Mouse (Mus musculus) heart, embryonic 16.5 days (tissue): Measurements from ENCODE around the gene Batf. TPM values are rescaled to one million over a fixed set of nuclear protein-coding genes. Genes with fewer than 3 reads are reported as not detected.
"Not testable (repeated sequence)": the region's sequence is repeated elsewhere in the genome, so short reads cannot be mapped to it uniquely, and the experiment has no call there.

ENCODE experiments used
- ATAC-seq: fragments of 200-750 bp; cut with Nextera tagmentation; replicated peaks from 2 replicates; pipeline ENCODE4 v1.8.0; 2017; ENCODE audit warnings: moderate number of reproducible peaks; ENCODE audit not compliant: insufficient read depth, low FRiP score; ENCODE audit errors: extremely low read depth
- H3K27ac ChIP-seq: fragments of 300-500 bp; sonication (generic); 2 replicates; pipeline ENCODE4 v1.5.1; 2014; ENCODE audit warnings: mild to moderate bottlenecking, low read length, control low read depth, moderate library complexity
- H3K27me3 ChIP-seq: fragments of 300-500 bp; sonication (generic); 2 replicates; pipeline ENCODE4 v1.6.1; 2014; ENCODE audit warnings: low read length, mixed read lengths; ENCODE audit not compliant: control insufficient read depth, insufficient read depth
- H3K36me3 ChIP-seq: fragments of 300-500 bp; sonication (generic); 2 replicates; pipeline ENCODE4 v1.6.1; 2014; ENCODE audit not compliant: control insufficient read depth, insufficient read depth
- H3K4me1 ChIP-seq: fragments of 300-500 bp; sonication (generic); 2 replicates; pipeline ENCODE4 v1.6.1; 2014; ENCODE audit warnings: low read length, mixed read lengths; ENCODE audit not compliant: control insufficient read depth, insufficient read depth
- H3K4me2 ChIP-seq: fragments of 300-500 bp; sonication (generic); 2 replicates; pipeline ENCODE4 v1.6.1; 2014; ENCODE audit warnings: low read depth, mild to moderate bottlenecking, control low read depth, low read length
- H3K4me3 ChIP-seq: fragments of 300-500 bp; sonication (generic); 2 replicates; pipeline ENCODE4 v1.5.1; 2014; ENCODE audit warnings: mild to moderate bottlenecking, control low read depth, low read length
- H3K9ac ChIP-seq: fragments of 300-500 bp; sonication (generic); 2 replicates; pipeline ENCODE4 v1.6.1; 2014; ENCODE audit warnings: low read length, control low read depth
- H3K9me3 ChIP-seq: fragments of 300-500 bp; sonication (generic); replicated peaks from 2 replicates; pipeline ENCODE4 v1.6.1; 2016; ENCODE audit warnings: low read length; ENCODE audit not compliant: control insufficient read depth
- WGBS: fragments of 180-500 bp; shearing (Covaris S2); extraction: QIAGEN DNeasy Blood & Tissue Kit; methylation state at CpG from one replicate; pipeline ENCODE4 v1.1.7; 2014; 5-methylcytosine and 5-hydroxymethylcytosine counted together
- polyA plus RNA-seq: library from polyadenylated mRNA; unstranded; fragments of >200 nt; fragmentation: Nextera tagmentation; extraction: Ambion mirVana; gene quantifications from 2 replicates; pipeline ENCODE4 v1.2.1, GENCODE M21; 2015

The Batf gene
- polyA plus RNA-seq, 1 experiment from 2014 or later: 6.8 TPM

GRCm38 (mm10) chr12:85647346-85647745, 39.1 kb upstream of the Batf start:
- no peaks in the 10 kb centered on the region for H3K36me3 ChIP-seq
- no peaks in the 10 kb centered on the region for H3K27me3 ChIP-seq
- no peak overlapping the region for H3K9ac ChIP-seq
- peaks cover 5% of the 10 kb centered on the region; the same call in 1 of the 2 replicates for H3K4me1 ChIP-seq
- 0 out of 2 replicates have a peak overlapping the region, but pooled peaks have one; percentile 10 for H3K4me2 ChIP-seq
- ATAC-seq: no peak; the same call in 1 of the 2 replicates
- 28% methylated on average over 10 of the region's 10 CpGs for whole genome bisulfite sequencing
- H3K27ac ChIP-seq: no peak overlapping the region
- H3K9me3 ChIP-seq: peaks cover 6% of the 10 kb centered on the region
- H3K4me3 ChIP-seq: no peak overlapping the region

- ATAC-seq: no peak
- peaks cover 6% of the 10 kb centered on the region for H3K9me3 ChIP-seq
- WGBS: 73% methylated on average over 1 of the region's 1 CpGs
- H3K4me1 ChIP-seq: peaks cover 5% of the 10 kb centered on the region; the same call in 1 of the 2 replicates
- H3K27me3 ChIP-seq: no peaks in the 10 kb centered on the region
- H3K36me3 ChIP-seq: no peaks in the 10 kb centered on the region
- no peak overlapping the region for H3K4me3 ChIP-seq
- no peak overlapping the region for H3K4me2 ChIP-seq
- H3K27ac ChIP-seq: no peak overlapping the region
- H3K9ac ChIP-seq: no peak overlapping the region
Observed at GRCm38 (mm10) chr12:85647955-85648354, 38.5 kb upstream of the Batf start.

- peak; percentile 66 for ATAC-seq
- H3K27ac ChIP-seq: no peak overlapping the region
- H3K9me3 ChIP-seq: no peaks in the 10 kb centered on the region
- no peak overlapping the region for H3K9ac ChIP-seq
- H3K4me2 ChIP-seq: no peak overlapping the region
- no peak overlapping the region for H3K4me3 ChIP-seq
- H3K36me3 ChIP-seq: no peaks in the 10 kb centered on the region
- H3K4me1 ChIP-seq: peaks cover 5% of the 10 kb centered on the region
- H3K27me3 ChIP-seq: no peaks in the 10 kb centered on the region
- WGBS: 15% methylated on average over 2 of the region's 2 CpGs
Observed at GRCm38 (mm10) chr12:85659319-85659718, 27.1 kb upstream of the Batf start.

DNA sequence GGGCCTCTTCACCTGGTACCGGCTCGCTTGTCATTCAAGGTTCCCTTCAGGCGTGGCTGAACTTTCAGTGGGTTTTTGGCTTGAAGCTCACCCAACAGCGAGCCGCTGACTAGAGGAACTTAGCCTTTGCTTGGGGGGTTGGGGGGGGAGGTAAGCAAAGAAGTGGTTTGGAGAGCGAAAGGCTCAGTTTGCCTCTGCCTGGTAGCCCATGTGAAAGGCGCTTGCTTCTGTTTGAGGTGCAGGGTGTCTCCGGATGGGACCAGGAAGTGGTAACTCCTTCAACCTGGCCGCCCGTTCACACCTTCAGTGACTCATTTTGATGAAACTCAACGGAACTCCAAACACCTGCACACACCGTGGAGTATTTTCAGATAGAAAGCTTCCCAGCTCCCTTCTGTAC, 25.6 kb upstream of the Batf start:
- H3K36me3 ChIP-seq: no peaks in the 10 kb centered on the region
- H3K9ac ChIP-seq: no peak overlapping the region
- no peaks in the 10 kb centered on the region for H3K9me3 ChIP-seq
- peaks cover 5% of the 10 kb centered on the region for H3K4me1 ChIP-seq
- H3K4me3 ChIP-seq: no peak overlapping the region
- no peak overlapping the region for H3K4me2 ChIP-seq
- peak; percentile 35 for ATAC-seq
- no peaks in the 10 kb centered on the region for H3K27me3 ChIP-seq
- H3K27ac ChIP-seq: no peak overlapping the region; the same call in 1 of the 2 replicates
- 78% methylated on average over 12 of the region's 12 CpGs for WGBS

DNA sequence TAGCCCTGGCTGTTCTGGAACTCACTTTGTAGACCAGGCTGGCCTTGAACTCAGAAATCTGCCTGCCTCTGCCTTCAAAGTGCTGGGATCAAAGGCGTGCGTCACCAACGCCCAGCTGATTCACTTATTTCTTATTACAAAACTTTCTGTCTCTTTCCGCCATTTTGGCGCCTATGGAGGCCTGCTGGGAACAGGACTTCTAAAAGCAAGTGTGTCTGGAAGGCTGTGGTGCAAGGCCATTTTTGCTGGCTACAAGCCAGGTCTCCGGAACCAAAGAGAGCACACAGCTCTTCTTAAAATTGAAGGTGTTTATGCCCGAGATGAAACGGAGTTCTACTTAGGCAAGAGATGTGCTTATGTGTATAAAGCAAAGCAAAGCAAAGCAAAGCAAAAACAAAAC, 24.2 kb upstream of the Batf start:
- not testable (repeated sequence) for H3K9me3 ChIP-seq, H3K4me3 ChIP-seq, H3K9ac ChIP-seq, H3K36me3 ChIP-seq, ATAC-seq, H3K4me2 ChIP-seq, H3K27me3 ChIP-seq, H3K27ac ChIP-seq, H3K4me1 ChIP-seq
- WGBS: 83% methylated on average over 8 of the region's 8 CpGs

DNA sequence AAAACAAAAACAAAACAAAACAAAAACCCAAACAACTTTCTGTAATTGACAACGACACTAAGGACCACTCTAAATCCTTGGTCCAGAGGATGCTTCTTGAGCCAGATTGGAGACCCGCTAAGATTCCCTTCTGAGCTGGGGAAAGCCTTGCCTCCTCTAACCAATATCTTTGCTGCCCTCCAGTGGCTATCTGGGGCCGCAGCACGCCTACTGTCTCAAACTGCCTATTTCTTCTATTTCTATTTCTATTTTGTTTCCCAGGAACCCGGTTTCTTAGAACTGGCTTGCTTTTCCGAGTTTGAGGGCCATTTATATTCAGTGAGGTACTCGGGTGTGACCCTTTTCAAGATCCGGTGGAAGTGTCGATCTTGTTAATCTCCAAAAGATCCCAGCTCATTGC, 23.6 kb upstream of the Batf start:
- Histone ChIP-seq H3K27ac (no peak overlapping the region), H3K27me3 (no peaks in the 10 kb centered on the region), H3K4me1 (peaks cover 5% of the 10 kb centered on the region), H3K36me3 (no peaks in the 10 kb centered on the region), H3K4me2 (no peak overlapping the region), H3K4me3 (no peak overlapping the region), H3K9ac (no peak overlapping the region), H3K9me3 (no peaks in the 10 kb centered on the region)
- WGBS: 8% methylated on average over 9 of the region's 9 CpGs
- ATAC-seq: no peak

- H3K9me3 ChIP-seq: peaks cover 3% of the 10 kb centered on the region; the same call in 1 of the 2 replicates
- no peaks in the 10 kb centered on the region for H3K36me3 ChIP-seq
- H3K27me3 ChIP-seq: no peaks in the 10 kb centered on the region
- no peak overlapping the region for H3K4me3 ChIP-seq
- peaks cover 2% of the 10 kb centered on the region; the same call in 1 of the 2 replicates for H3K4me1 ChIP-seq
- H3K4me2 ChIP-seq: no peak overlapping the region
- no peak for ATAC-seq
- H3K9ac ChIP-seq: no peak overlapping the region
- WGBS: 82% methylated on average over 8 of the region's 8 CpGs
- H3K27ac ChIP-seq: no peak overlapping the region
Observed at GRCm38 (mm10) chr12:85666112-85666511, 20.4 kb upstream of the Batf start.

DNA sequence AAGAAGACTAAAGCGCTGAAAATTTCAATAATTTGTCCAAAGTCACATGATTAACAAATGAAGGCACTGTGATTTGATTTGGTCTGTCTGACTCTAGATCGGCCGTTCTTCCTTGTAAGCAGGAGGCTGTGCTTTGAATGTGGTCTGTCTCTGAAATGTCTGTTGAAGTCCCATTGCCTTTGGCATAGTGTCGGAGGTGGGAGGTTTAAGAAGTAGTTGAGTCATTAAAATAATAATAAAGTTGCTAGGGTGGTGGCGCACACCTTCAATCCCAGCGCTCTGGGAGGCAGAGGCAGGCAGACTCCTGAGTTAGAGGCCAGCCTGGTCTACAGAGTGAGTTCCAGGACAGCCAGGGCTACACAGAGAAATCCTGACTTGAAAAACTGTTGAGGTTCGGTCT, 19.4 kb upstream of the Batf start:
- Histone ChIP-seq H3K36me3 (no peaks in the 10 kb centered on the region), H3K27ac (no peak overlapping the region), H3K27me3 (no peaks in the 10 kb centered on the region), H3K4me1 (peaks cover 2% of the 10 kb centered on the region; the same call in 1 of the 2 replicates), H3K9ac (no peak overlapping the region), H3K4me2 (no peak overlapping the region), H3K4me3 (no peak overlapping the region), H3K9me3 (peaks cover 3% of the 10 kb centered on the region; the same call in 1 of the 2 replicates)
- 90% methylated on average over 7 of the region's 7 CpGs for WGBS
- ATAC-seq: no peak

- H3K9me3 ChIP-seq: peaks cover 3% of the 10 kb centered on the region; the same call in 1 of the 2 replicates
- 41% methylated on average over 3 of the region's 3 CpGs for WGBS
- no peaks in the 10 kb centered on the region for H3K27me3 ChIP-seq
- H3K4me3 ChIP-seq: no peak overlapping the region
- peaks cover 2% of the 10 kb centered on the region; the same call in 1 of the 2 replicates for H3K4me1 ChIP-seq
- ATAC-seq: no peak
- H3K27ac ChIP-seq: no peak overlapping the region
- H3K36me3 ChIP-seq: no peaks in the 10 kb centered on the region
- H3K9ac ChIP-seq: no peak overlapping the region
- H3K4me2 ChIP-seq: no peak overlapping the region
Observed at GRCm38 (mm10) chr12:85668696-85669095, 17.8 kb upstream of the Batf start.
